Mouse (Mus musculus) kidney, postnatal 0 days (tissue): ENCODE data around the gene Ino80b. TPM values are rescaled to one million over a fixed set of nuclear protein-coding genes. Genes with fewer than 3 reads are reported as not detected.
A peak's percentile ranks its signal among the peaks of the same experiment; 100 is the strongest.

Experiments
- ATAC-seq: fragments of 200-750 bp; cut with Nextera tagmentation; replicated peaks from 2 replicates; pipeline ENCODE4 v1.8.0; 2017; ENCODE audit warnings: low read depth, moderate number of reproducible peaks, moderate TSS enrichment, moderate library complexity; ENCODE audit not compliant: low FRiP score
- DNase-seq: peaks from one replicate; pipeline ENCODE4 v3.0.0-alpha.2; 2016; ENCODE audit warnings: low spot score
- H3K27ac ChIP-seq: fragments of 300-500 bp; sonication (generic); 2 replicates; pipeline ENCODE4 v1.5.1; 2014; ENCODE audit warnings: mild to moderate bottlenecking
- H3K27me3 ChIP-seq: fragments of 300-500 bp; sonication (generic); 2 replicates; pipeline ENCODE4 v1.6.1; 2014; ENCODE audit warnings: low read length, mixed read lengths; ENCODE audit not compliant: insufficient read depth
- H3K36me3 ChIP-seq: fragments of 300-500 bp; sonication (generic); 2 replicates; pipeline ENCODE4 v1.6.1; 2014; ENCODE audit warnings: low read length, mixed read lengths; ENCODE audit not compliant: insufficient read depth
- H3K4me1 ChIP-seq: fragments of 300-500 bp; sonication (generic); replicated peaks from 2 replicates; pipeline ENCODE4 v1.6.1; 2014; ENCODE audit warnings: antibody characterized with exemption, low read length, mixed read lengths; ENCODE audit not compliant: insufficient read depth
- H3K4me2 ChIP-seq: fragments of 300-500 bp; sonication (generic); 2 replicates; pipeline ENCODE4 v1.6.1; 2014; ENCODE audit warnings: mild to moderate bottlenecking, low read length, moderate library complexity, mixed read lengths
- H3K4me3 ChIP-seq: fragments of 300-500 bp; sonication (generic); replicated peaks from 2 replicates; pipeline ENCODE4 v1.5.1; 2014; ENCODE audit warnings: low read depth, low read length
- H3K9ac ChIP-seq: fragments of 300-500 bp; sonication (generic); 2 replicates; pipeline ENCODE4 v1.6.1; 2014; ENCODE audit warnings: low read depth, low read length
- H3K9me3 ChIP-seq: fragments of 300-500 bp; sonication (generic); replicated peaks from 2 replicates; pipeline ENCODE4 v1.6.1; 2016; ENCODE audit warnings: low read length, inconsistent platforms, mixed read lengths
- CTCF ChIP-seq: IDR thresholded peaks from 2 replicates; pipeline ENCODE4 v1.5.1; 2016; ENCODE audit warnings: antibody characterized with exemption, low read depth, mild to moderate bottlenecking, moderate library complexity
- WGBS: fragments of 180-500 bp; shearing (Covaris S2); extraction: QIAGEN DNeasy Blood & Tissue Kit; methylation state at CpG from one replicate; pipeline ENCODE4 v1.1.7; 2014; 5-methylcytosine and 5-hydroxymethylcytosine counted together
- polyA plus RNA-seq: library from polyadenylated mRNA; unstranded; fragments of >200 nt; fragmentation: Nextera tagmentation; extraction: Ambion mirVana; gene quantifications from 2 replicates; pipeline ENCODE4 v1.2.1, GENCODE M21; 2015

Gene Ino80b
- polyA plus RNA-seq, 1 experiment from 2014 or later: 16.2 TPM

DNA sequence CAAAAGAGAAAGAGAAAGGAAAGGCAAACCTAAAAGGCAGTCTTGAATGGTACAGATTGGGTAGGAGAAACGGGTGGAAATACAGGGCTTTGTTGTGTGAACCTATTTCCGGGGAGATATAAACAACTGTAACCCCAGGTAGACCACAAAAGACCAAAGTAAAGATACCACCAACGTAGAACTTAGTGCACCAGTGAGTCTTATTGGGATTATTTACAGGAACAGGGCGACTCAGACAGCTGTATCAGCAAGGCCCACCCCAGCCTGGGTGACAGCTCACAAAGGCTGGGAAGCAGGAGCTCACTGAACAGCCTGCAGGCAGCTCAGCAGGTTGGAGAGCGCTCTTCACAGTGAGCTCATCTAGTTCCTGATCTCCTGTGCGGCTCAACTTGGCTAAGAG is 29.3 kb downstream of the Ino80b start:
- Histone ChIP-seq H3K27ac (no peak overlapping the region), H3K4me3 (no peak overlapping the region), H3K9ac (no peak overlapping the region), H3K4me2 (no peak overlapping the region), H3K36me3 (no peaks in the 10 kb centered on the region), H3K27me3 (no peaks in the 10 kb centered on the region), H3K4me1 (0 out of 2 replicates have a peak, but pooled peaks cover 9% of the 10 kb centered on the region), H3K9me3 (no peaks in the 10 kb centered on the region)
- 60% methylated on average over 6 of the region's 6 CpGs for WGBS
- ATAC-seq (no peak), DNase-seq (no peak)
- TF ChIP-seq CTCF: no peak

DNA sequence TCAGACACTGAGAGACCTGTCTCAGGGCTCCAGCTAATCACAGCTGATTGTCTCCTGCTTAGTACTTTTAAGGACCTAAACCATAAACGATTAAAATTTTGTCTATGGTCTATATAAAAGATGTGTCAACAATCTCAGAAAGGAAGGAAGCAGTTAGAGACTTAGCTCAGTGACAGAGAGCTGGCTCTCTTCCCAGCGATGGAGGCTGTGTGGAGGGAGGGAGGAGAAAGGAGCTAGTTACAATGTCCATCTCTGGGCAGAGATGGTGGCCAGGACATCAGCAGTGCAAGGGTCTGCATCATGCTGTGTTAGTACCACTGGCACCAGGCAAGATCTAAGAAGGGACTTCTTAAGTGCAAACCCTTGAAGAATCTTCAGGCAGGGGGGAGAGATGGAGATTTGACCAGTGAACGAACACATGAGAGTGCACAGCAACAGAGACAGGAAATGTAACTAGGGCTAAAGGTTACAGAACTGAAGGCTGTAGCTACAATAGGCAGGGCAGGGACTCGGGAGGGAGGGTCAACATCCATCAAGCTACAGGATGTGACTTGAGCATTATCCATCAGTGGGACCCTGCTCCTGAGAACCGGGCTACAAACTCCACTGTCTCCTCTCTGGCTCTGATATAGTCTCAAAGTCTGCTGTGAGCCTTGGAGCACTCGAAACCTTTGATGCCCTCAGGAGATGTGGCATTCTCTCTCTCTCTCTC is 32.7 kb downstream of the Ino80b start:
- H3K4me2 ChIP-seq: peak overlapping the region; percentile 27
- no peak for TF ChIP-seq CTCF
- DNase-seq (peak; percentile 76), ATAC-seq (no peak)
- H3K27me3 ChIP-seq: peaks cover 15% of the 10 kb centered on the region; the same call in 1 of the 2 replicates
- H3K9me3 ChIP-seq: no peaks in the 10 kb centered on the region
- no peak overlapping the region for H3K4me3 ChIP-seq
- 29% methylated on average over 6 of the region's 6 CpGs for WGBS
- H3K9ac ChIP-seq: no peak overlapping the region
- H3K36me3 ChIP-seq: no peaks in the 10 kb centered on the region
- peak overlapping the region; percentile 64 for H3K27ac ChIP-seq
- 0 out of 2 replicates have a peak, but pooled peaks cover 9% of the 10 kb centered on the region for H3K4me1 ChIP-seq

DNA sequence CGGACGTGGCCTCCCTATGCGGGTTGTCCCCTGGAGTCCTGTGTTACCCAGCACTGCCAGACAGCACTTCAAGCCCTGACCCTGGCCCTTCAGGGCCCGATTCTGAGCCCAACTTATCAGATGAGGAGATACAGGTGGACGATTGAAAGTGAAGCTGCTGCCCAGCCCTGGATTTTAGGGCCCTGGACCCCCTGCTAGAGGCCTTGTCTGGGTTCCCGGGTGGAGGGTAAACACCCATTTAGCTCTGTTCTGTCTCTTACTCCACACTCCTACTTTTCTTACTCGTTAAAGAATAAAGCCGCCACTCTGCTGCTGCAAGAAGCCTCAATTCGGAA is 37.3 kb downstream of the Ino80b start:
- TF ChIP-seq CTCF: no peak
- DNase-seq: no peak
- 31% methylated on average over 9 of the region's 9 CpGs for WGBS
- Histone ChIP-seq H3K9ac (0 out of 2 replicates have a peak overlapping the region, but pooled peaks have one; percentile 8), H3K4me3 (peak overlapping the region; percentile 18; the same call in 1 of the 2 replicates), H3K36me3 (no peaks in the 10 kb centered on the region), H3K4me1 (peaks cover 15% of the 10 kb centered on the region), H3K27me3 (peaks cover 20% of the 10 kb centered on the region; the same call in 1 of the 2 replicates), H3K27ac (no peak overlapping the region), H3K9me3 (no peaks in the 10 kb centered on the region), H3K4me2 (peak overlapping the region; percentile 55)
- ATAC-seq: no peak

DNA sequence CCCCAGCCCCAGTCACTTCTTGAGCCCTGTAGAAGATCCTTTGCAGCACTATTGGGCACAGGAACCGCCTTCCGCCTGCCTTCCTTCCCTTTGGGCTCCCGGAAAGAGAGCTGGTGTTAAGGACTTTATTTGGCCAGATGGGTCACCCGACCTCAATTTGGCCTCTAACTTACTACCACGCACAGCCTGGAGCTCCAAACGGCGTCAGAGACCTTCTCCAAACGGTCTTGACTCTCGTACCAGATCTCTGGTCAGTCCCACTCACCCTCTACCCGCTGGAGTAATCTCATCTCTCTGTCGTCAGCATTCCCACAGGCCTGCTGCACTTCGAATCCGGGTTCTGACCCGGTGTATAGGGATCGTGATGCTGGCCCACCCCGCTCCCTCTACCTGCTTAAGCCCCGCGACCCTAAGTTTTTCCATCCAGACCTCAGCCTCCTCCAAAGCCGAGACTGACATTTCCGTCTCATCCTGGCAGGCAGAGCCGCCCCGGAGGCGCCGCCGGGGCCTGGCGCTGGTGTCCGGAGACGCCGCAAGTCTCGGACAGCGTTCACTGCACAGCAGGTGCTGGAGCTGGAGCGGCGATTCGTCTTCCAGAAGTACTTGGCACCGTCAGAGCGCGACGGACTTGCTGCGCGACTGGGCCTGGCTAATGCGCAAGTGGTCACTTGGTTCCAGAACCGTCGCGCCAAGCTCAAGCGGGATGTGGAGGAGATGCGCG is 37.9 kb downstream of the Ino80b start:
- H3K27ac ChIP-seq: no peak overlapping the region
- ATAC-seq (no peak), DNase-seq (no peak)
- H3K4me1 ChIP-seq: peaks cover 11% of the 10 kb centered on the region
- 7% methylated on average over 47 of the region's 47 CpGs for WGBS
- H3K9me3 ChIP-seq: no peaks in the 10 kb centered on the region
- H3K36me3 ChIP-seq: no peaks in the 10 kb centered on the region
- no peak for TF ChIP-seq CTCF
- H3K9ac ChIP-seq: 0 out of 2 replicates have a peak overlapping the region, but pooled peaks have one; percentile 8
- peaks cover 20% of the 10 kb centered on the region; the same call in 1 of the 2 replicates for H3K27me3 ChIP-seq
- H3K4me2 ChIP-seq: peak overlapping the region; percentile 55
- H3K4me3 ChIP-seq: peak overlapping the region; percentile 18

DNA sequence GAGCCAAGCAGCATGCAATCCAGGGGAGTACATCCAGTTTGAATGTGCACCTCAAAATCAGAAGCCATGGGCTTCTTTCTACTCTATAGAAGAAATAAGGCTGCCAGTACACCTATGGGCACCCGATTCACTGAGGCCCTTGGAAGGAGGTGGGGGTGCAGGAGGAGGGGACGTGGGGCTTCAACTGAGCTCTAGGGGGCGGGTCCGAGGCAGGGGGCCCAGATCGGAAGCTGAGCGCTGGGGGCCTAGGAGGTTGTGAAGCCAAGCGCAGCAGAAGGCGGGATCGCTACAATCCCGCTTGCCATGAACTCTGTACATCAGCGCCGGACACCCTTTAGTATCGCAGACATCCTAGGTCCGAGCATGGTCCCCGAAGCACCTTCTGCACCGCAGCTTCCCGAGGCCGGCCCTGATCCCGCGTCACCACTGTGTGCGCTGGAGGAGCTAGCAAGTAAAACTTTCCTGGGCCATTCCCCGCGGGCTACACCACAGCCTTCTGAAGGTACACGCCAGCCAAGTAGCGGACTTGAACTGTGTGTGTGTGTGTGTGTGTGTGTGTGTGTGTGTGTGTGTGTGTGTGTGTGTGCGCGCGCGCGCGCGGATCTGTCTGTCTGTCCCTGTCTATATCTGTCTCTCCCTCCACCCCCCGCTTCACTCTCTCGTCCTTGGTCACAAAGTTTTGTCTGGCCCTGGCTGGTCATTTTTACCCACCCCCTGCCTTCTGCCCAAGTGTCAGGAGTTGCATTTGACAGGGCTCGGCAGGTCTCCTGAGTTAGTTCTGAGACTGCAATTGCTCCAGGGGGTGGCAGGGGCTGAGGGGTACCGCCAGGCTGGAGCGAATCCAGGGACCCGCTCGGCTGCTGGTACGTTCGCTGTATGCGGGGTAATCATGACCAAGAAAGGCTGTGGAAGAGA is 38.9 kb downstream of the Ino80b start, which contains the start of gene Lbx2:
TSS of gene Lbx2 (plus strand) at position 247 of the 915 bp plus-strand sequence.
- H3K27ac ChIP-seq: no peak within 1 kb of the TSS
- WGBS: 5% methylated on average over 37 of the region's 42 CpGs
- no peak for DNase-seq
- H3K27me3 ChIP-seq: peaks cover 20% of the 10 kb centered on the region; the same call in 1 of the 2 replicates
- H3K36me3 ChIP-seq: no peaks in the 10 kb centered on the region
- peaks cover 11% of the 10 kb centered on the region for H3K4me1 ChIP-seq
- ATAC-seq: no peak; the same call in 1 of the 2 replicates
- H3K9me3 ChIP-seq: no peaks in the 10 kb centered on the region
- TF ChIP-seq CTCF: no peak
- H3K4me3 ChIP-seq: peak within 1 kb of the TSS; percentile 20; the same call in 1 of the 2 replicates
- peak within 1 kb of the TSS; percentile 55 for H3K4me2 ChIP-seq
- 0 out of 2 replicates have a peak within 1 kb of the TSS, but pooled peaks have one; percentile 8 for H3K9ac ChIP-seq
